Mouse (Mus musculus) liver, embryonic 12.5 days (tissue): ENCODE measurements around the gene Pus3. TPM values are rescaled to one million over a fixed set of nuclear protein-coding genes. Genes with fewer than 3 reads are reported as not detected.

Source experiments
- ATAC-seq: fragments of 200-750 bp; cut with Nextera tagmentation; 2 replicates; pipeline ENCODE4 v1.8.0; 2017; ENCODE audit warnings: moderate number of reproducible peaks, mild to moderate bottlenecking, moderate library complexity
- H3K27ac ChIP-seq: fragments of 300-500 bp; sonication (generic); 2 replicates; pipeline ENCODE4 v1.5.1; 2016; ENCODE audit warnings: mild to moderate bottlenecking
- H3K27me3 ChIP-seq: fragments of 300-500 bp; sonication (generic); replicated peaks from 2 replicates; pipeline ENCODE4 v1.6.1; 2016; ENCODE audit warnings: mild to moderate bottlenecking, moderate library complexity
- H3K36me3 ChIP-seq: fragments of 300-500 bp; sonication (generic); 2 replicates; pipeline ENCODE4 v1.6.1; 2016; ENCODE audit warnings: mild to moderate bottlenecking, moderate library complexity
- H3K4me1 ChIP-seq: fragments of 300-500 bp; sonication (generic); 2 replicates; pipeline ENCODE4 v1.6.1; 2016
- H3K4me2 ChIP-seq: fragments of 300-500 bp; sonication (generic); 2 replicates; pipeline ENCODE4 v1.6.1; 2016; ENCODE audit warnings: mild to moderate bottlenecking, moderate library complexity
- H3K4me3 ChIP-seq: fragments of 300-500 bp; sonication (generic); 2 replicates; pipeline ENCODE4 v1.5.1; 2016; ENCODE audit warnings: mild to moderate bottlenecking, moderate library complexity
- H3K9ac ChIP-seq: fragments of 300-500 bp; sonication (generic); 2 replicates; pipeline ENCODE4 v1.6.1; 2016; ENCODE audit warnings: mild to moderate bottlenecking, moderate library complexity
- H3K9me3 ChIP-seq: fragments of 300-500 bp; sonication (generic); replicated peaks from 2 replicates; pipeline ENCODE4 v1.6.1; 2016; ENCODE audit warnings: mild to moderate bottlenecking, moderate library complexity
- WGBS: fragments of 180-500 bp; shearing (Covaris S2); methylation state at CpG from one replicate; pipeline ENCODE4 v1.1.7; 2016; ENCODE audit not compliant: insufficient replicate concordance; 5-methylcytosine and 5-hydroxymethylcytosine counted together
- polyA plus RNA-seq: library from polyadenylated mRNA; unstranded; fragments of >200 nt; fragmentation: Nextera tagmentation; extraction: Ambion mirVana; gene quantifications from 2 replicates; pipeline ENCODE4 v1.2.1, GENCODE M21; 2016

The Pus3 gene
- 11.7 and 12.9 TPM in 2 replicates for polyA plus RNA-seq

- ATAC-seq = peak; percentile 49
- peak within 1 kb of the TSS; percentile 94 for H3K4me2 ChIP-seq
- H3K27me3 ChIP-seq = peaks cover 54% of the 10 kb centered on the region
- H3K4me1 ChIP-seq = peaks cover 33% of the 10 kb centered on the region
- WGBS = 1% methylated on average over 59 of the region's 59 CpGs
- peaks cover 24% of the 10 kb centered on the region for H3K36me3 ChIP-seq
- peak within 1 kb of the TSS; percentile 76 for H3K9ac ChIP-seq
- H3K4me3 ChIP-seq = peak within 1 kb of the TSS; percentile 72
- no peaks in the 10 kb centered on the region for H3K9me3 ChIP-seq
- peak within 1 kb of the TSS; percentile 64; the same call in 1 of the 2 replicates for H3K27ac ChIP-seq
These were observed at the start of gene Pus3, which contains the start of gene Ddx25 for GRCm38 (mm10) chr9:35558257-35559008. TSS of gene Pus3 (plus strand) at chr9:35558595. TSS of gene Ddx25 (minus strand) at chr9:35558528.

- Histone ChIP-seq H3K9ac (no peak overlapping the region), H3K36me3 (no peaks in the 10 kb centered on the region), H3K4me2 (no peak overlapping the region), H3K9me3 (no peaks in the 10 kb centered on the region), H3K4me3 (no peak overlapping the region), H3K27ac (no peak overlapping the region), H3K27me3 (peaks cover 6% of the 10 kb centered on the region; the same call in 1 of the 2 replicates), H3K4me1 (no peaks in the 10 kb centered on the region)
- 55% methylated on average over 4 of the region's 4 CpGs for WGBS
- no peak for ATAC-seq
These were observed 44.5 kb upstream of the Pus3 start for GRCm38 (mm10) chr9:35513900-35514299.

GRCm38 (mm10) chr9:35516182-35516581, 42.2 kb upstream of the Pus3 start:
- no peaks in the 10 kb centered on the region for H3K9me3 ChIP-seq
- H3K4me1 ChIP-seq = no peaks in the 10 kb centered on the region
- peaks cover 4% of the 10 kb centered on the region; the same call in 1 of the 2 replicates for H3K27me3 ChIP-seq
- H3K9ac ChIP-seq = no peak overlapping the region
- no peak overlapping the region for H3K27ac ChIP-seq
- no peak overlapping the region for H3K4me2 ChIP-seq
- no peaks in the 10 kb centered on the region for H3K36me3 ChIP-seq
- 53% methylated on average over 5 of the region's 5 CpGs for WGBS
- no peak for ATAC-seq
- H3K4me3 ChIP-seq = no peak overlapping the region

- Histone ChIP-seq H3K27ac (no peak overlapping the region), H3K4me1 (no peaks in the 10 kb centered on the region), H3K27me3 (peaks cover 4% of the 10 kb centered on the region; the same call in 1 of the 2 replicates), H3K9ac (no peak overlapping the region), H3K4me3 (no peak overlapping the region), H3K4me2 (no peak overlapping the region), H3K36me3 (no peaks in the 10 kb centered on the region), H3K9me3 (no peaks in the 10 kb centered on the region)
- no peak for ATAC-seq
- 67% methylated on average over 16 of the region's 16 CpGs for WGBS
These were observed 41.7 kb upstream of the Pus3 start for GRCm38 (mm10) chr9:35516711-35517110.

- H3K27ac ChIP-seq = no peak within 1 kb of the TSS
- no peak within 1 kb of the TSS for H3K4me2 ChIP-seq
- ATAC-seq = no peak
- no peaks in the 10 kb centered on the region for H3K36me3 ChIP-seq
- no peak within 1 kb of the TSS for H3K9ac ChIP-seq
- H3K27me3 ChIP-seq = 0 out of 2 replicates have a peak, but pooled peaks cover 4% of the 10 kb centered on the region
- no peak within 1 kb of the TSS for H3K4me3 ChIP-seq
- no peaks in the 10 kb centered on the region for H3K9me3 ChIP-seq
- WGBS = 50% methylated on average over 3 of the region's 3 CpGs
- H3K4me1 ChIP-seq = no peaks in the 10 kb centered on the region
These were observed 40.2 kb upstream of the Pus3 start, which contains the start of gene Gm1113 for GRCm38 (mm10) chr9:35518169-35518568. TSS of gene Gm1113 (minus strand) at chr9:35518269.

GRCm38 (mm10) chr9:35520631-35521348, 37.6 kb upstream of the Pus3 start:
- Histone ChIP-seq H3K9me3 (no peaks in the 10 kb centered on the region), H3K9ac (no peak overlapping the region), H3K27me3 (0 out of 2 replicates have a peak, but pooled peaks cover 4% of the 10 kb centered on the region), H3K27ac (no peak overlapping the region), H3K4me3 (no peak overlapping the region), H3K4me2 (no peak overlapping the region), H3K36me3 (no peaks in the 10 kb centered on the region), H3K4me1 (no peaks in the 10 kb centered on the region)
- ATAC-seq = no peak
- WGBS = 57% methylated on average over 6 of the region's 6 CpGs

GRCm38 (mm10) chr9:35522241-35522640, 36.2 kb upstream of the Pus3 start:
- no peaks in the 10 kb centered on the region for H3K9me3 ChIP-seq
- H3K4me1 ChIP-seq = no peaks in the 10 kb centered on the region
- H3K36me3 ChIP-seq = no peaks in the 10 kb centered on the region
- H3K4me3 ChIP-seq = no peak overlapping the region
- no peak overlapping the region for H3K9ac ChIP-seq
- no peak for ATAC-seq
- H3K4me2 ChIP-seq = no peak overlapping the region
- no peak overlapping the region for H3K27ac ChIP-seq
- WGBS = 60% methylated on average over 2 of the region's 2 CpGs
- H3K27me3 ChIP-seq = no peaks in the 10 kb centered on the region

GRCm38 (mm10) chr9:35522821-35523515, 35.4 kb upstream of the Pus3 start:
- no peak overlapping the region for H3K4me3 ChIP-seq
- H3K27ac ChIP-seq = no peak overlapping the region
- no peaks in the 10 kb centered on the region for H3K4me1 ChIP-seq
- no peak overlapping the region for H3K9ac ChIP-seq
- no peak overlapping the region for H3K4me2 ChIP-seq
- ATAC-seq = no peak
- H3K36me3 ChIP-seq = no peaks in the 10 kb centered on the region
- no peaks in the 10 kb centered on the region for H3K27me3 ChIP-seq
- no peaks in the 10 kb centered on the region for H3K9me3 ChIP-seq
- 46% methylated on average over 1 of the region's 1 CpGs for WGBS

GRCm38 (mm10) chr9:35523541-35523940, 34.9 kb upstream of the Pus3 start:
- H3K4me2 ChIP-seq = no peak overlapping the region

GRCm38 (mm10) chr9:35523941-35524411, 34.4 kb upstream of the Pus3 start:
- Histone ChIP-seq H3K27ac (no peak overlapping the region), H3K4me2 (no peak overlapping the region), H3K9me3 (no peaks in the 10 kb centered on the region), H3K36me3 (no peaks in the 10 kb centered on the region), H3K4me3 (no peak overlapping the region), H3K4me1 (no peaks in the 10 kb centered on the region), H3K27me3 (no peaks in the 10 kb centered on the region), H3K9ac (no peak overlapping the region)
- WGBS = 24% methylated on average over 7 of the region's 7 CpGs
- peak; percentile 49; the same call in 1 of the 2 replicates for ATAC-seq

More at GRCm38 (mm10) chr9:35523541-35523940, 34.9 kb upstream of the Pus3 start:
- H3K27me3 ChIP-seq = no peaks in the 10 kb centered on the region
- no peak overlapping the region for H3K9ac ChIP-seq
- 49% methylated on average over 5 of the region's 5 CpGs for WGBS
- no peaks in the 10 kb centered on the region for H3K9me3 ChIP-seq
- no peaks in the 10 kb centered on the region for H3K36me3 ChIP-seq
- H3K4me1 ChIP-seq = no peaks in the 10 kb centered on the region
- H3K27ac ChIP-seq = no peak overlapping the region
- H3K4me3 ChIP-seq = no peak overlapping the region
- ATAC-seq = no peak

GRCm38 (mm10) chr9:35529141-35529540, 29.3 kb upstream of the Pus3 start:
- Histone ChIP-seq H3K27ac (no peak overlapping the region), H3K4me3 (no peak overlapping the region), H3K4me2 (no peak overlapping the region), H3K27me3 (no peaks in the 10 kb centered on the region), H3K4me1 (no peaks in the 10 kb centered on the region), H3K9ac (no peak overlapping the region), H3K9me3 (no peaks in the 10 kb centered on the region), H3K36me3 (no peaks in the 10 kb centered on the region)
- WGBS = 53% methylated on average over 3 of the region's 3 CpGs
- no peak for ATAC-seq
